Mouse (Mus musculus) monocyte, adult 59 days (primary cell): ENCODE results near the gene Slc25a51. TPM values are rescaled to one million over a fixed set of nuclear protein-coding genes. Genes with fewer than 3 reads are reported as not detected.

Source experiments
- total RNA-seq, 2 experiments: library from RNA; stranded (reverse); gene quantifications; one replicate each; pipeline ENCODE4 v1.2.4; 2023

Gene Slc25a51
- total RNA-seq: 10 to 100 TPM; 71.8 to 73.4 TPM

GRCm38 (mm10) chr4:45408427-45409132 lies at the start of gene Slc25a51:
TSS of gene Slc25a51 (minus strand) at chr4:45408766.

Other genes with a start within 250 kb of the Slc25a51 start
- not detected for gene Frmpd1, start 223.9 kb downstream of the Slc25a51 start, total RNA-seq
- 1 to 10 TPM; 5.8 to 7.7 TPM for gene Trmt10b, start 111.6 kb downstream of the Slc25a51 start, total RNA-seq
- 10 to 100 TPM; 18.3 to 19.1 TPM for gene Dcaf10, start 66.7 kb downstream of the Slc25a51 start, total RNA-seq
- gene Exosc3, start 66.0 kb downstream of the Slc25a51 start, total RNA-seq: 10 to 100 TPM; 23.6 to 31.5 TPM
- gene Shb, start 123.7 kb upstream of the Slc25a51 start, total RNA-seq: 10 to 100 TPM; 13.3 to 13.9 TPM